Mouse (Mus musculus): Measurements from ENCODE around the gene Fbxo42.

GRCm38 (mm10) chr4:141157485-141157884 lies 9.8 kb downstream of the Fbxo42 start:
- TF ChIP-seq CTCF (IDR thresholded peaks at IDR 0.05; ENCODE audit: borderline replicate concordance, insufficient read depth, low read length) (no peak), POLR2A (IDR thresholded peaks at IDR 0.05; ENCODE audit: low read depth, low read length) (no peak)
